Mouse (Mus musculus): ENCODE measurements at regions not wholly inside any gene's neighbourhood (a gene's known extent, or its start where the extent isn't known, plus 50 kb on each side); places are given as distances from the start of the nearest gene placed in this dataset.

GRCm38 (mm10) chr8:46411877-46412625 lies 58.8 kb upstream of the Acsl1 start:
- DNase-seq (ENCODE audit: low read depth, low spot score): no peak

GRCm38 (mm10) chr8:46413349-46414024 lies 57.4 kb upstream of the Acsl1 start:
- no peak for DNase-seq (ENCODE audit: low read depth, low spot score)

- peak; percentile 59 for DNase-seq (ENCODE audit: low read depth, low spot score)
Observed at GRCm38 (mm10) chr8:46414874-46415273, 56.0 kb upstream of the Acsl1 start.

- DNase-seq (ENCODE audit: low read depth, low spot score): no peak
Observed at GRCm38 (mm10) chr8:46419402-46419801, 51.4 kb upstream of the Acsl1 start.

GRCm38 (mm10) chr8:46420476-46420875 lies 50.4 kb upstream of the Acsl1 start:
- no peak for DNase-seq (ENCODE audit: low read depth, low spot score)
